Mouse (Mus musculus) lung, postnatal 0 days (tissue): ENCODE results near the gene Pakap. TPM values are rescaled to one million over a fixed set of nuclear protein-coding genes. Genes with fewer than 3 reads are reported as not detected.

ENCODE experiments used
- ATAC-seq: fragments of 200-750 bp; cut with Nextera tagmentation; 2 replicates; pipeline ENCODE4 v1.8.0; 2017; ENCODE audit warnings: moderate library complexity
- DNase-seq: peaks from one replicate; pipeline ENCODE4 v3.0.0-alpha.2; 2016; ENCODE audit warnings: low spot score
- H3K27ac ChIP-seq: fragments of 300-500 bp; sonication (generic); 2 replicates; pipeline ENCODE4 v1.5.1; 2014; ENCODE audit warnings: antibody characterized with exemption, mild to moderate bottlenecking, low read length, mixed read lengths
- H3K27me3 ChIP-seq: fragments of 300-500 bp; sonication (generic); replicated peaks from 2 replicates; pipeline ENCODE4 v1.6.1; 2014; ENCODE audit warnings: low read length, mixed read lengths; ENCODE audit not compliant: insufficient read depth
- H3K36me3 ChIP-seq: fragments of 300-500 bp; sonication (generic); 2 replicates; pipeline ENCODE4 v1.6.1; 2014; ENCODE audit warnings: low read length, mixed read lengths; ENCODE audit not compliant: insufficient read depth
- H3K4me1 ChIP-seq: fragments of 300-500 bp; sonication (generic); 2 replicates; pipeline ENCODE4 v1.6.1; 2014; ENCODE audit warnings: antibody characterized with exemption, low read depth, low read length, mixed read lengths; ENCODE audit not compliant: insufficient read depth
- H3K4me2 ChIP-seq: fragments of 300-500 bp; sonication (generic); replicated peaks from 2 replicates; pipeline ENCODE4 v1.6.1; 2014; ENCODE audit warnings: low read depth, mild to moderate bottlenecking, low read length, moderate library complexity, mixed read lengths
- H3K4me3 ChIP-seq: fragments of 300-500 bp; sonication (generic); 2 replicates; pipeline ENCODE4 v1.5.1; 2014; ENCODE audit warnings: low read depth, low read length
- H3K9ac ChIP-seq: fragments of 300-500 bp; sonication (generic); replicated peaks from 2 replicates; pipeline ENCODE4 v1.6.1; 2014; ENCODE audit warnings: low read depth, mild to moderate bottlenecking
- H3K9me3 ChIP-seq: fragments of 300-500 bp; sonication (generic); 2 replicates; pipeline ENCODE4 v1.6.1; 2016; ENCODE audit warnings: low read length, mixed read lengths
- CTCF ChIP-seq: IDR thresholded peaks from 2 replicates; pipeline ENCODE4 v1.5.1; 2016; ENCODE audit warnings: antibody characterized with exemption, mild to moderate bottlenecking
- EP300 ChIP-seq: IDR thresholded peaks from 2 replicates; pipeline ENCODE4 v1.6.1; 2016; ENCODE audit warnings: antibody characterized with exemption, mild to moderate bottlenecking, control low read depth
- WGBS: fragments of 180-500 bp; shearing (Covaris S2); extraction: QIAGEN DNeasy Blood & Tissue Kit; methylation state at CpG from one replicate; pipeline ENCODE4 v1.1.7; 2014; 5-methylcytosine and 5-hydroxymethylcytosine counted together
- polyA plus RNA-seq: library from polyadenylated mRNA; unstranded; fragments of >200 nt; fragmentation: Nextera tagmentation; extraction: Ambion mirVana; gene quantifications from 2 replicates; pipeline ENCODE4 v1.2.1, GENCODE M21; 2015

Pakap gene
- polyA plus RNA-seq, 1 experiment from 2014 or later = 60.5 TPM

DNA sequence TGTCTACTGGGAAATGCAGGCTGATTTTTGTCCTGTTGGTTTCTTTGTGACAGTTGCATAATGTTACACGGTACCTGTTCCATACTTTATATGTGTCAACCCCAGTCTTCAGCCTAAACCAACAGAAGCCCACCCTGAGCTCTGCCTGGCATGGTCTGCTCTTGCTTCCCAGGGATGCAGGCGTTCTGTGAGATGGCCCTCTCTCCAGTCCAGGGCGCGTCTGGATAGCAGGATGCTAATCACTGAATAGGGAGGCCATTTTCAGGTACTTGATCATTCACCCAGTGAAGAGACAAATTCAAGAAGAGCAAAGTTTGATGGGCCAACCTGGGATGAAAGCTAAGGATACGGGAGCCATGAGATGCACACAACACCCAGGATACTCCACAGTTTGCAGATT lies 311.2 kb downstream of the Pakap start:
- no peak for ATAC-seq
- no peak for DNase-seq
- Histone ChIP-seq H3K4me2 (no peak overlapping the region), H3K4me3 (no peak overlapping the region), H3K9ac (no peak overlapping the region), H3K9me3 (no peaks in the 10 kb centered on the region), H3K4me1 (no peaks in the 10 kb centered on the region), H3K27me3 (no peaks in the 10 kb centered on the region), H3K36me3 (0 out of 2 replicates have a peak, but pooled peaks cover 3% of the 10 kb centered on the region), H3K27ac (no peak overlapping the region)
- TF ChIP-seq EP300 (no peak), CTCF (no peak)
- WGBS = 94% methylated on average over 5 of the region's 5 CpGs

GRCm38 (mm10) chr4:57879804-57880357 lies 311.9 kb downstream of the Pakap start:
- Histone ChIP-seq H3K27ac (no peak overlapping the region), H3K9ac (no peak overlapping the region), H3K4me3 (no peak overlapping the region), H3K9me3 (no peaks in the 10 kb centered on the region), H3K27me3 (no peaks in the 10 kb centered on the region), H3K36me3 (0 out of 2 replicates have a peak, but pooled peaks cover 3% of the 10 kb centered on the region), H3K4me1 (no peaks in the 10 kb centered on the region), H3K4me2 (no peak overlapping the region)
- DNase-seq = peak; percentile 79
- ATAC-seq = peak; percentile 59
- 11% methylated on average over 6 of the region's 6 CpGs for WGBS
- TF ChIP-seq EP300 = no peak
- peak; percentile 93 for TF ChIP-seq CTCF

DNA sequence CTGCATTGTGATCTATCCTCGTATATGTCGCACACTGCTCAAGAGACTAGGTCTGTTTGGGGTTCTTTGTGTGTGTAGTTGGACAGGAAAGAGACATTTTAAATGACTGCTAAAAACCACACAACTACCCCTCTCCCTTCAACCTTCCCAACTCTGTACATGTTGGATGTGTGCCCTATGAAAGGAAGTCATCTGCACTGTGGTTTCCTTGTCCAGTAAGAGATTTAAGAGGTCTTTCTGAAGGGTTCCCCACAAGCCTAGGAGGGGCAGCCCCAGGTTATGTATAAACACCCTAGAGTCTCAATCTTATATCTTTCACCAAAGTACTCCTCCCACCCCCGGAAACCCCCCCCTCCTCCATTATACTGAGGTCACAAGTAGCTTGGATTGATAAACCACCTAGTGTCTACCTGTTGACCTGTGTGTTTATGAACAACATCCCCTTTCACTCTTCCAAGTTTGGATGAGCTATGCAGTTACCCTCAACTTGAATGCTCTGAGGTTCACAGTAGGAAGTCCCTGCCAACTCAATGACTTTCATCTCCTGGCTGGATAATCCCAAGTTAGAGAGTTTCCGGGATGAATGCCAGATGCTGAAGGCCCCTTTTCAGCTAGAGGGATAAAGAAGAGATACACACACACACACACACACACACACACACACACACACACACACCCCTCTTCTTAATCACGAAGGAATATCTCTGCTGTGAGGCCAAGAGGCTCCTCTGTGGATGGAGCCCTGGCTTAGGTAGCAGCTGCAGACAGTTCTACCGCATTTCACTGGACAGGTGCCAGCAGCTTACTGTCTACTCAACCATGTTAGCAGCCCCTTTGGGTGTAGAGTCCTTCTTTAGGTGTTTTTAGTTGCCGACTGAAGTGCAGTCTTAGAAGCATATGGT lies 315.8 kb downstream of the Pakap start:
- Histone ChIP-seq H3K4me1 (peaks cover 5% of the 10 kb centered on the region; the same call in 1 of the 2 replicates), H3K36me3 (0 out of 2 replicates have a peak, but pooled peaks cover 3% of the 10 kb centered on the region), H3K4me3 (no peak overlapping the region), H3K9me3 (no peaks in the 10 kb centered on the region), H3K27ac (no peak overlapping the region), H3K9ac (no peak overlapping the region), H3K27me3 (no peaks in the 10 kb centered on the region), H3K4me2 (no peak overlapping the region)
- ATAC-seq = no peak
- TF ChIP-seq CTCF (no peak), EP300 (no peak)
- DNase-seq = no peak
- 61% methylated on average over 7 of the region's 7 CpGs for WGBS

- no peaks in the 10 kb centered on the region for H3K9me3 ChIP-seq
- no peak overlapping the region for H3K4me3 ChIP-seq
- ATAC-seq (no peak), DNase-seq (no peak)
- 0 out of 2 replicates have a peak, but pooled peaks cover 3% of the 10 kb centered on the region for H3K36me3 ChIP-seq
- H3K9ac ChIP-seq = no peak overlapping the region
- TF ChIP-seq EP300 (no peak), CTCF (no peak)
- H3K4me2 ChIP-seq = no peak overlapping the region
- WGBS = 65% methylated on average over 3 of the region's 3 CpGs
- H3K27ac ChIP-seq = no peak overlapping the region
- H3K4me1 ChIP-seq = peaks cover 5% of the 10 kb centered on the region; the same call in 1 of the 2 replicates
- no peaks in the 10 kb centered on the region for H3K27me3 ChIP-seq
Measured at GRCm38 (mm10) chr4:57884511-57884910, 316.5 kb downstream of the Pakap start.

- WGBS = 55% methylated on average over 2 of the region's 2 CpGs
- H3K9me3 ChIP-seq = no peaks in the 10 kb centered on the region
- H3K27me3 ChIP-seq = no peaks in the 10 kb centered on the region
- TF ChIP-seq CTCF (no peak), EP300 (no peak)
- H3K9ac ChIP-seq = no peak overlapping the region
- peaks cover 5% of the 10 kb centered on the region; the same call in 1 of the 2 replicates for H3K4me1 ChIP-seq
- ATAC-seq (no peak), DNase-seq (no peak)
- no peak overlapping the region for H3K4me3 ChIP-seq
- no peak overlapping the region for H3K4me2 ChIP-seq
- H3K36me3 ChIP-seq = 0 out of 2 replicates have a peak, but pooled peaks cover 3% of the 10 kb centered on the region
- no peak overlapping the region for H3K27ac ChIP-seq
Measured at GRCm38 (mm10) chr4:57885186-57885585, 317.2 kb downstream of the Pakap start.

- 36% methylated on average over 11 of the region's 11 CpGs for WGBS
- no peak for TF ChIP-seq EP300
- no peak for TF ChIP-seq CTCF
- H3K4me1 ChIP-seq = peaks cover 5% of the 10 kb centered on the region; the same call in 1 of the 2 replicates
- no peak overlapping the region for H3K27ac ChIP-seq
- H3K4me3 ChIP-seq = no peak overlapping the region
- H3K27me3 ChIP-seq = no peaks in the 10 kb centered on the region
- no peaks in the 10 kb centered on the region for H3K9me3 ChIP-seq
- no peak for DNase-seq
- no peak for ATAC-seq
- H3K4me2 ChIP-seq = no peak overlapping the region
- no peaks in the 10 kb centered on the region for H3K36me3 ChIP-seq
- no peak overlapping the region for H3K9ac ChIP-seq
Measured at GRCm38 (mm10) chr4:57886066-57886887, 318.3 kb downstream of the Pakap start.
